Mouse (Mus musculus) c-Kit-positive CD71-positive TER-119-positive erythroid progenitor cells, embryonic 14.5 days (primary cell): ENCODE data around the gene Sorbs1.

ENCODE experiments used
- DNase-seq: peaks from one replicate; pipeline ENCODE4 v3.0.0-alpha.2; 2013; ENCODE audit warnings: low spot score

The Sorbs1 gene

DNA sequence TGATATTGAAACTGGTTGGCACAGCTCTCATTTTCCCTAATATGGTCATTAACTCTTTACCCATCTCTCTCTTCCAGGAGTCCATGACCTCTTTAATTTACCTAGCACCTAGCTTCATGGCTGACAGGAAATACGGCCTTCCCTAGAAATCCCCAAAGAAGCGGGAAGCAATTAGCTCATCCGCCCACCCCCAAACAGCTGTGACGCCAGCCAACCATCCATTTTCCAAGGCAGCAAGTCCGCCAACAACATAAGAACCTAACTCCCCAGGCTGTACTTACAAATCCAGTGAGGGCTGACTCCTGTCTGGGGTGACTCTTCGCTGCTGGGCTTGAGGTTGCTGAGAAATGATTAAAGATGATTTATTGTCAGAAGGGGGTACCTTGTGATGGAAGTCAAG, 214.4 kb downstream of the Sorbs1 start:
- no peak for DNase-seq

DNA sequence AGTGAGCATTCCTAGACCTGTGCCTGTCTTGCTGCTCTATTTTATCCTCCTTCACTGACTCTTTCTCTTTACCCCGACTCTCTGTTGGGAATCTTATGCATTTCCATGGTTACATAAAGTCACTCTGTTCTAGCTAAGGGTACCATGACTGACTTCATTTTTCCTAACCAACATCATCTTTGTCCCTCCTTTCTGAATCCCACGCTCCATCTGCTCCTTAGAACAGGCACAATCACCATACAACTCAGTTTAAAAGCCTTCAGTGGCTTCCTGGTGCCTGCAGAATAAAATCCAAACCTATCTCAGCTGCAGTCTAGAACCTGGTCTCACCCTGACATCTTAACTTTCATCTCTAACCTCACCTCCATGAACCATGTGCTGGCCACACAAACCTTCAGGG, 215.0 kb downstream of the Sorbs1 start:
- no peak for DNase-seq

DNA sequence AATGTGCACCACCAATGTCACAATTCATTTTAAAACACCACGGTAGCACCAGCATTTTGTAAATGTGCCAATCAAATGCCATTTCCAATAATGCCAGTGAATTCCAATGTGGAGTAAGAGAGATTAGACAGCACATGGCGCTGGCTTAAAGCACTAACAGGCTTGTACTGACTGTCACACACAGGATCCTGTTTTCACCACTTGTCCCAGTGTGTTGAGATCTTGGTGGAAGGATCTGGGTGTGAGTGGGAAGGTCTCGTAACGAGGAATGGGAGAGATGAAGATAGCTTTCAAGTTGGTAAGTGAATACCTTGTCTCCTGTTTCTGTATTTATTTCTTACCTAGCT, 215.8 kb downstream of the Sorbs1 start:
- no peak for DNase-seq

DNA sequence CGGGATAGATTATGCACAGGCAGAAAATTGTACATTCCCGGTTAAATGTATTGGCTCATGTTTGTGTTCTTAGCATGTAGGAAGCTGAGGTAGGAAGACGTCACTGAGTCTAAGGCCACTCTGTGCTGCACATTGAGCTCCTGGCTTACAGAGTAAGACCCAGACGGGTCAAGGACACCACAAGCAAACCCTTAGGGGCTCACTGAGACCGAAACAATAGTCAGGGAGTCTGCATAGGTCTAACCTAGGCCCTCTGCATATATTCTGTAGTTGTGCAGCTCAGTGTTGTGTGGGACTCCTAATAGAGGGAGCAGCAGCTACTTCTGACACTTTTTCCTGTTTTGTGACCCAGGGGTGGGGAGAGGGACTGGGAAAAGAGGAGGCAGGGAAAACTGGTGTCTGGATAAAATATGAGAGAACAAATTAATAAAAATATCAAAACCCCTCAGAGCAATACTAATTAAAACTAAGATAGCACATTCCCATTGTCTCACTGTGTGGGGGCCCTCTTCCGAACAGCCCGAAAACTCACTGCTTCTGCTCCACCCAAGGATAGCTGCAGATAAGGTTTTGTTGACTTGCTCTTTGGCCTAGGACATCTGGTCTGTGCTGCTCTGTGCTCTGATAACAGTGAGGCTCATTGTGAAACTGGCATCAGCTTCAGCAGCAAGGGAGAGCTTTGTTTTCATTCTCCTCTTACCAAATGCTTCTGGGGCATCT, 216.3 kb downstream of the Sorbs1 start:
- peak; percentile 72 for DNase-seq

DNA sequence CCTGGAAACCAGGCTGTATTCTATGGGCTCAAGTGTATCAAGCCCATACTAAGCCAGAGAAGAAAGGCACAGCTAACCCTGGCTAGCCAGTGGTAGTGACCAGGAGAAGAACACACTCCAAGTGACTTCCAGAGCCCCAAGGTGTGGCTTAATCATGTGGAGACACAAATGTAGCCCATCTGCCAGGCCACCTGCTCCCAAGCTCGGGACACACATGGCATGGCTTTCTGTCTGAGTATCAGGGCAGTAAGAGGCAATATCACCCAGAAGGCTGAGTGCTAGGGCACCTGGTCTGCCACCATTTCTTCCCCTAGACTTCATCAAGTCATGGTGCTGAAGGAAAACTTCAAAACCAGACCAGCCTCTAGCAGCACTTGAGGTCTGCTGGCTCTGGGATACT, 219.3 kb downstream of the Sorbs1 start:
- DNase-seq, result no peak

DNA sequence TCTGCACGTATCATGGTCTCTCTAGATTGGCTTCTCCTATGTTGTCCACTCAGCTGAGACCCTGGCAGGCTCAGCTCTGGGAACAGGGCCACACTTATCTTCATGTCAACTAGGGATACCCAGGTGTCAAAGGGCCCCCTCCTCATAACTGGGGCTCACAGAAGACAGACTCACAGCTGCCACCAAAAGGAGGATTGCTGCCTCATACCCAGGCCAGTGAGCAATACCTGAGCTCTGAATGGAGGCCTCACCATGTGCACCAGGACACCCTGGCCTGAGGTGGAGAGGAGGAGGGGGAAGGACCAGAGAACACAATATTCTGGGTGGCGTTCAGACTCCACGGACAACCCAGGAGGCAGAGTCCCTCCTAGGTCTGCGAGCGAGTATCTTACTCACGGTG, 219.8 kb downstream of the Sorbs1 start:
- DNase-seq, result no peak

DNA sequence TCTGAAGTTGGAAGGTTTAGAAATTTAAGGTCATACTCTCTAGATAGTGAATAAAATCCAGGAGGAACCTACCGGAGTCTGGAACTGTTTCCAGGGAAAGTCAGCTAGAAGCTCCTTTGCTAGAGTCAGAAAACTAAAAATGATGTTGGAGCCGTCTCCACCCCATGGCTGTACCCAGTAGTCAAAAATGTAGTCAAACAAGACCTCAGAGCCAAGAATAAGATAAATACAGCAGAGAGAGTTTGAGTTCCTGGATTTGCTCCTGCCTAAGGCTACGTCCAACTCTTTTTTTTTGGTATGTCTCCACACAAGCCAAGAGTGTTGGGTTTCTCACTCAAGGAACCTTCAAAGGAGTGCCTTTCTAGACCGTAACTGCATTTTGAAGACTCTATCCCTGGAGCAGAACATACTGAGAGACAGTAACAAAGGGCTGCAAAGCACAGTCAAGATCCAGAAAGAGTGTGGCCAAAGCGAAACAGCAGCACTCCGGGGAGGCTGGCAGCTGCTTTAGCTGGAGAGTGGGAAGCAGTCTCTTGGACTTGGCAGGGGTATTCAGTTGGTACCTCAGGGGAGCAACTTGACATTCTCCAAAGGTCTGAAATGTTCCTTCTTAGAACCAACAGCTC, 223.4 kb downstream of the Sorbs1 start:
- DNase-seq, result no peak

DNA sequence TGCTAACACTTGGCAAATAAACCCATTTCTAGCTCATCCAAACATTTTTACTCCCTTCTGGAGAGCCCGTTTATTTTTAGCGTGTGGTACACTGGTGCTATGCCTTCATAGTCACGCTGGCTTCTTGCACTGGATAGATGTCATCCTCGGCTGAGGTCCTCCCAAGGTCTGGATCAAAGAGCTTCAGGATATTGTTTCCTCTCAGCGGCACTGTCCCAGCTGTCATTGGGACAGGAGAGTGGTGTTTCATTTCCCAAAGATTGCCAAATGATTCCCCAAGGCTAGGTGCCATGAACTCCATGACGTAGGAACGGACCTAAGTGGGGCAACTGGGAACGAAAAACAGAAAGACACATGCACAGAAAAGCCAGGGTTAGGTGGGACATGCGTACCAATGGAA, 225.2 kb downstream of the Sorbs1 start:
- no peak for DNase-seq

DNA sequence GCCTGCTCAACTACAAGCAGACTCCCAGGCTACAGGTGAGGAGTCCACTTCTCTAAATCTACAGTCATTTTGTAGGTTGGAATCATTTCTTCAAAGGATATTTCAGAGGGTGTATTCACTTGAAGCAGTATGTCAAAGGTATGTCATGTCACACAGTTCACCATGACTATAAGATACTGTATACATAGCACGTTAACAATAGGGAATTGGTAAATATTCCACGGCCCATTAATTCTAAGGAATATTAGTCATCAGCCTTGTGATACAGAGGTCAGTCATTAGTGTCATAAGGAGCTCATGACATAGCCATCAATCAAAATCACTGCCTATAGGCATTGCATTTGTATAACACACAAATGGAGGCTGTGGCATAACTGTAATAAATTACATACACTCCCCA, 228.9 kb downstream of the Sorbs1 start:
- DNase-seq, result no peak

DNA sequence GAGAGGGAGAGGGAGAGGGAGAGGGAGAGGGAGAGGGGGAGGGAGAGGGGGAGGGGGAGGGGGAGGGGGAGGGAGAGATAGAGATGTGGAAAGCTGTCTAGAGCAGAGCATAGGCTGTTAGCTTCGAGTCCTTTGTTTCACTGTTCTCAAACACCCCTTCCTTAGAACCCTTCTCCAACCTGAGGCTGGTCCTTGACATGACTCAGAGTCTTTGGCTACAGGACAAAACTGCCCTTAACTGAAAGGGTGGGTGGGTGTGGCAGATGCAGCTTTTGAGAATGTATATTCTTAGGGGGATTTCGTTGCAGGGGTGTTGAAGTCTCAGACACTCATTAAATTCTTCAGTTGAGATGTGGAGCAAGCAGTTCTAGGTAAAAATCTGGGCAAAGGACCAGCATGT, 230.2 kb downstream of the Sorbs1 start:
- no peak for DNase-seq

DNA sequence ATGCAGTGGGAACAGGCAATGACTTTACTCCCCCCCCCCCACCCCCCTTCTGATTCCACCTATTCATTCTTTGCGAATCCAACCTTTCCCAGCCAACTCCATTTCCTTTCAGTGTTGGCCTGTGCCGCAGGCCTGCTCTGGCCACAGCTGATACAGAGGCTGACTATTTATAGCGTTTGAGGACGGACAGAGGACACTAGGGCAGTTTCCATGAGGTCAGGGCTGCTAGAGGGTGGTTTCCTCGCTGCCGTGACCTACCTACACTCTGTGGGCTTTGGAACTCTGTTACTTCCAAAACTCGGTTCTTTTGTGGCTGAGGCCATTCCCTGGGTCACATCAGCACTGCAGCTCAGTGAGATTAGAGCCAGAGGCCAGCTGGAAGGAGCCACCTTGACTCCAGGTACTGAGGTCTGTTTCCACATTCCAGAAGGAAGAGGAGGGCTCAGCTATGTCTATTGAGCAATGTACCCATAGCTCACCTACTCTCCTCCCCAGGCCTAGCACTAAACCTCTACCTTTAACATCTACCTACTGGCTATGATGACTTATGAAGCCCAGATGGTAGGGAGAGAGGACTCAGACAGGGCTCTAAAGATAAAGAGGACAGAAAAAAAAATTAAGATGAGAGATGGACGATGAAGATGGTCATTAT, 235.1 kb downstream of the Sorbs1 start:
- no peak for DNase-seq

DNA sequence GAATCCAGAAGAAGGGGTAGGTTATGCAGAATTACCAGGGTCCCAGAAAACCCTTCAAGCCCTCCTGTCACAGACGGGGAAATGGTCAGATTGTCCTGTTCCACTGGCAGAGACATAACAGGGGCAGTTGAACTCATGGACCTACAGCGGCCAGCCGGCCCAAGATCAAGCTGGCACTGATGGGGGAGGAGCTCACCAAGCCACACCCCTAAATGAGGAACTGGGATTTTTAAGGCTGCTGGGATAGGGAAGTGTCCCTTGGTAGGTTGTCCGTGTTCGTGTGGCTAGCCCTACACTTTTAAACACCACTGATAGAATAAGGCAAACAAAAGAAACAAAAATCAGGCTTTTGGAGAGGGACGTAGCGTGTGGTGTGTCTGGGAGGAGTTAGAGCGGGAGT, 236.1 kb downstream of the Sorbs1 start:
- no peak for DNase-seq

DNA sequence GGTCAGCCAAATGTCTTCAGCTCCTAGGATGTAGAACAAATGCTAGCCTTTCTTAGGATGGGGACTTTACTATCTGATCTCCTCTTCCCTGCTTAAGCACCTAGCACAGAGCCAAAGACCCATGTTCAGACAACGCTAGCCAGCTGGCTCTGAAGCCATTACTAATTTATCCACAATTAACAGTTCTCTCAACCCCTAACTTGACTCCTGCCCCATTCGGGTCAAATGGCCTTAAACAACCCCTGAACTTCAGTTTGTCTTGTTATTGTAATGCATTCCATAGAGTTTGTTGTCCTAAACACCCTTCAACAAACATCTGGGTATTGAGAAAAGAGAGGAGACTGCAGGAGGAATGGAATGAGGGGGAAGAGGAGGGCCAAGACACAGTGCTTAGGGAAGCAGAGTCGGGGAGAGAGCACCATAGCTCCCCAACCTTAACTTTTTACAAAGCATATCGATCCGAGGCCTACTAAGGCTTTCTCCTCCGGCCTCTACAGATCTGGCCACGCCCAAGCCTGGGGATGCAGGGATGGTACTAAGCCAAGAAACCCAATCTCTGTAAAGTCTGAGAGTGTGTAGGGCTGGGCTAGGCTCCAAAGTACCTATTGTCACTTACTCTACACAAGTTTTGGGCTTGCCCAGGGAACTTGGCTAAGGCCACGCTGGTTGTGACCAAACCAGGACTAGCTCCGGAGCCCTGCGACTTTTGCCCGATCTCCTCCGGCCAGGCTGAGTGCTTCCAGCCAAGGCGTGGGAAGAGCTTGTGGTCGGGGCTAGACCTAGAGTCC, 238.0 kb downstream of the Sorbs1 start:
- no peak for DNase-seq

DNA sequence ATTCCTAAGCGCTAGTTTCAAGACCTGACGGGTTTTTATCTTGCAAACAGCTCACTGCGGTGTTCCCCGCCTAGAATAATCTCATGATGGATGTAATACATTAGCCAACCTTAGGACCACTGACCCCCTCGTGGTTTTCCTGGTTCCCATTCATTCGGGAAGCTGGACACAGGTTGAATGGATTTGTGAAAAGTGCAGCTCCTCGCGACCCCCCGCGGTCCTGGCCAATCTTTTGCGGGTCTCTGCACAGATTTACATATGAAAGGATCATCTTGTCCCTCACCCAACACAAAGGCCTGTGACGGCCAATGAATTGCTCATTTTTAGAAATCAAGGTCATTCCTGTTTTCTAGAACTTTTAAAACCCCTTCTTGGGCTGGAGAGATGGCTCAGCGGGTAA, 240.9 kb downstream of the Sorbs1 start:
- DNase-seq, result no peak

DNA sequence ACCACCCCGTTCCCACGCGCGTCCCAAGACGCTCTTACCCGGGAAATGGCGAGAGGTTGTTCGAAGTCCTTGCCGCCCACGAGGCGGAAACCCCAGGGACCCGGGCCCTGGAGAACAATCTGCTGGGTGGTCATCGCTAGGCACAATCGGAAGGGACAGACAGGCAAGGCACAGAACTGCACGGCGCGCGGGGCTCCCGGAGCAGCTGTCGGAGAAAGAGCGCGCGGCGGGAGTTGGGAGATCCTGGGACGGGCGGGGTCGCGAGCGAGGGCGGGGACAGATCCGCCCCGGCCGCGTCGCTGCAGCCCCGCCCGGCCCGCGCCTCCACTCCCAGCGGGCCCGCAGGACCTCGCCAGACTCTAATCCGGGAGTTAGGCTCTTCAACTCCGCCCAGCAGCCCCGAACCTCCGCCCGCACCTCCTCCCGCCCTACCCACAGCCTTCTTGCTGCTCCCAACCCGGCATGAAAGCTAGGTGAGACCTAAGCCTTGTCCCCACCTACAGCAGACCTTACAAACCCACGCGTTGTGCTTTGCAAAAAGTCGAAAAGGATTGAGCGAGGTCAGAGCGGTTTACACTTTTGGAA, 242.2 kb downstream of the Sorbs1 start, which contains the start of gene Pdlim1:
TSS of gene Pdlim1 (minus strand) at position 535 of the 585 bp plus-strand sequence.
- DNase-seq, result peak; percentile 74

DNA sequence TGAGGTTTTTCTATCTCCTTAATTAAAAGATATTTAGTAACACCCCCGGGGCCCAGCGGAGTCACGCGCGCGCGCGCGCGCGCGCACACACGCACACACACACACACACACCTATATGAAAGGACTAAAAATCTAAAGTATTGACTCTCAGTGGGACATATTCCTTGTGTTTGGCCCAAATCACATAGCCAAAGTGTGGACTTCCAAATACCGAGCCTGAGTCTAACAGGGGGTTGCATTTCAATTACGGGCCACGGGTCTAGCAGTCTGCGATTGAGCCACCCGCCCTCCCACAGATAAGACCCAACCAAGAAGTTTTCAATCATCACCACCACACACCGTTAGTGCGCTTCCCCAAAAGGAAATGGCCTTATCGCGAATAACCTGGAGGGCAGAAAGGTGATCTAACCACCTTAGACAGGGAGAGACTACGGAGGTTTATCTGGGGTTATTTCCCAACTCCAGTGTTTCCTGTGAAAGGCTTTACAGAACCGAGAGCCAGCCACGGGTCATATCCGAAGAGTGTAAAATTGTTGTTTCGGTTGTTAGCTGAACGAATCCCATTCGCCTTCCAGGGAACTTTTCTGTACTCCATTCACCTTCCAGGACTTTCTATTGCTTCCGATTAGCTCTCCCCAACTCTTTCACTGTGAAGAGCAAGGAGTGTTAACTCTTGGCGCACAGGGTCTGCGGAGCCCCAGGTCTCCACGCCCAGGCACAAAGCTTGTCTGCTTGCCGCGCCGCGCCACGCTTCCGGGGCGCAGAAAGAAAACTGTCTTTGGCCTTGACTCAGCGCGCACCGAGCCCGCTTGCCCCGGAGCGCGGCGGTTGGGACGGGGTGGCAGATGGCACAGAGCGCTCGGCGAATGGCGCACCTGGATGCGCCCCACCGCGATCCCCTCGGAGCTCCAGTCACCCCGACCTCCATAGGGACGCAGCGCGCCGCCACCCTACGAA, 242.9 kb downstream of the Sorbs1 start:
- DNase-seq, result peak; percentile 48

DNA sequence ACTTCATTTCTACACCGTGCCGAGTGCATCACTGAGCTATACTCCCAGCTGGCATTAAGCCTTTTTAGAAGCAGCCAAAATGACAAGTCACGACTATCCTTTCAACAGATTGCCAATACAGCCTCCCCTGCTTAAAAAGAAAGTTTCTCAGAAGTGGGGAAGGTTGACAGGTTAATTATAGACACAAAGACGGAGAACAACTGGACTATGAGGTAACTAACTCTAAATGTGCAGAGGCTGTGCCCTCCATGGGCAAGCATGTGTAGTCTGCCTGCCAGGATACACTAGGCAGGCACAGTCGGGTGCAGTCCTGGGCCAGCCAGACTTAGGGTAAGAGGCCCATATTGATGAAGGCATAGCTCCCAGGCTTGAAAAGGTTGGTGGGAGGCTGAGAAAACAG, 244.1 kb downstream of the Sorbs1 start:
- DNase-seq, result no peak

DNA sequence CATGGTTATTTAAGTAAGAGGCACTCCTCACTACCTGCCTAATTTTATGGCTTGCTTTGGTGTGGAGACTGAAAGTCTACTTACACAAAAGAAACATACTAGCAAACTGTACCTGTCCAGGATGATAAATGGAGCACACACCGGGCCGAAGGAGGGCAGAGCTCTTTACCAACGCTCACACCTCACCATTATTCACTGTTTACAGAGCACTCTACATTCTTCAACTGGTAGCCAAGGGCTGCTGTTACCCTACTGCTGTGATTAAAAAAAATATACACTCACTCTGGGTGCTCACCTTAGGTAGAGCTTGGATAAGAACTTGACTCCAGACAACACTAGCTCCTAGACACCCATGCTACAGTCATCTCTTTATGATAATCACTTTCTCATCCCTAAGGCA, 245.1 kb downstream of the Sorbs1 start:
- DNase-seq, result no peak

DNA sequence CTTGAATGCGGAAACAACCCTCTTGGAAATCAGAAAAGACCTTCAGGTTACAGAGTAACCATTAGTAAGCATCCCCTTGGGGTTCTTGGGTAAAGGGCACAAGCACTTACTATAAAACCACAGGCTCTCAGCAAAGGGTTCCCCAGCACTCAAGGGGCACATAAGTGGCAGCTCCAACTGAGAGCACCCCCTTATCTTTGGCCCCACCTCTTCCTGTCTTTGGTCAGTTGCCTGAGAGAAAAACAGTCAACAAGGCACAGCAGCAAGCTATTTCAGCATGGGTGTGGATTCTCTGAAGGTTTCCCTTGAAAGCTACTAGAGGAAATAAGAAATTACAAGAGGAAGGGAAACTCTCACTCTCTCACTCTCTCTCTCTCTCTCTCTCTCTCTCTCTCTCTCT, 246.2 kb downstream of the Sorbs1 start:
- DNase-seq, result peak; percentile 34

DNA sequence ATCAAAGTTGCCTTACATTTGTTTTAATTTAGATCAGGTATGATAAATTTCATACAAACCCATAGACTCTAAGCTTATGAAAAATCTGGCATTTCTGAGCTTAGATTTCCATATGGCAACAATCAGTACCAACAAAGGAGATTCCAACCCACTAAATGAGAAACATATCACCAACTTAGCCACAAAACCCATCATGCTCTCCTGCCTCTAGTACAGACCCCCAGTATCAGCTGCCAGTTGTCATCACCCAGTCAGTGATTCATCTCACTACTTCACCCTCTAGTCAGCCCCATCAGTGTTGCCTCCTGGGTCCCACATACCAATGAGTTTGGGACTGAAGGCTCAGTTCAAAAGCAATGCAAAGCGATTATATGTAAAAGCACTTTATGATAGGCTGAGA, 254.1 kb downstream of the Sorbs1 start:
- no peak for DNase-seq

DNA sequence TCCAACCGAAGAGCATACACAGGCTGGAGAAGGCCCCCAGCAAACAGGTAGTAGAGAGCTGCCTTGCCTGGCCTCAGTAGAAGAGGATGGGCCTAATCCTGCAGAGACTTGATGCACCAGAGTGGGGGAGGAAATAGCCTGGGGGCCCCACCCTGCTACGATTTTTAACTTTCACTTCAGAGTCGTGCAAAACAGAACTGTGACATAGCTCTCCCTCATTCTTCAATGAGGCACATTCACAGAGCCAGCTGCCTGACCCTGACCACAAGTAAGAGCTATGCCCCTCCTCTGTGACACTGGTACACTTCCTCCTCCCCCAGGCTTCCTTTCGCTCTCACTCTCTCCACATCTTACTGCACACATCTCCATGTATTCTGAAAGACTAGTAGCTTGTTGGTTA, 256.2 kb downstream of the Sorbs1 start:
- no peak for DNase-seq
